Mouse (Mus musculus) myocyte (in vitro differentiated cells): ENCODE measurements at regions not wholly inside any gene's neighbourhood (a gene's known extent, or its start where the extent isn't known, plus 50 kb on each side); places are given as distances from the start of the nearest gene placed in this dataset.

Experiments
- CEBPB ChIP-seq: IDR thresholded peaks from 2 replicates; pipeline ENCODE4 v1.6.1; 2011; ENCODE audit warnings: mild to moderate bottlenecking, moderate library complexity; ENCODE audit not compliant: poor library complexity, insufficient read depth, severe bottlenecking
- E2F4 ChIP-seq: IDR thresholded peaks from one replicate; pipeline ENCODE4 v1.6.1; 2011; ENCODE audit warnings: mild to moderate bottlenecking, control low read depth, moderate library complexity; ENCODE audit not compliant: insufficient read depth
- MAX ChIP-seq: IDR thresholded peaks from one replicate; pipeline ENCODE4 v1.6.1; 2011; ENCODE audit warnings: low read depth, mild to moderate bottlenecking, control low read depth
- MYOD1 ChIP-seq, 3 experiments: IDR thresholded peaks; one replicate each; pipeline ENCODE4 v1.6.1; 2011; ENCODE audit warnings: control low read depth in 2 of 3, low read depth in 2 of 3, mild to moderate bottlenecking in 2 of 3, moderate library complexity in 1 of 3; ENCODE audit not compliant: insufficient read length in 2 of 3, control insufficient read depth in 1 of 3
- MYOG ChIP-seq, 3 experiments: IDR thresholded peaks; one replicate each; pipeline ENCODE4 v1.6.1; 2011; ENCODE audit warnings: control low read depth in 2 of 3, low read depth in 2 of 3, mild to moderate bottlenecking in 2 of 3; ENCODE audit not compliant: insufficient read length in 2 of 3, control insufficient read depth in 1 of 3, insufficient read depth in 1 of 3
- POLR2A ChIP-seq: IDR thresholded peaks from one replicate; pipeline ENCODE4 v1.6.1; 2011; ENCODE audit warnings: low read depth, mild to moderate bottlenecking, control low read depth, moderate library complexity; ENCODE audit not compliant: insufficient read length
- POLR2AphosphoS2 ChIP-seq: IDR thresholded peaks from one replicate; pipeline ENCODE4 v1.6.1; 2011; ENCODE audit warnings: low read depth, control low read depth; ENCODE audit not compliant: insufficient read length
- REST ChIP-seq: IDR thresholded peaks from one replicate; pipeline ENCODE4 v1.6.1; 2011; ENCODE audit warnings: mild to moderate bottlenecking, control low read depth, moderate library complexity; ENCODE audit not compliant: insufficient read depth, insufficient read length
- SRF ChIP-seq: IDR thresholded peaks from one replicate; pipeline ENCODE4 v1.6.1; 2011; ENCODE audit warnings: low read depth; ENCODE audit not compliant: control insufficient read depth, insufficient read length
- TCF12 ChIP-seq: IDR thresholded peaks from one replicate; pipeline ENCODE4 v1.6.1; 2011; ENCODE audit warnings: mild to moderate bottlenecking, control low read depth; ENCODE audit not compliant: poor library complexity, insufficient read depth, severe bottlenecking
- TCF3 ChIP-seq: IDR thresholded peaks from one replicate; pipeline ENCODE4 v1.6.1; 2011; ENCODE audit warnings: low read depth, control low read depth; ENCODE audit not compliant: insufficient read length
- USF1 ChIP-seq: IDR thresholded peaks from one replicate; pipeline ENCODE4 v1.6.1; 2011; ENCODE audit warnings: low read depth, mild to moderate bottlenecking, control low read depth, moderate library complexity

- TF ChIP-seq CEBPB = no peak
- no peak for TF ChIP-seq POLR2A
- TF ChIP-seq E2F4 = no peak
- TF ChIP-seq MAX = no peak
- no peak for TF ChIP-seq MYOD1 (IDR thresholded peaks at IDR 0.05; ENCODE audit: control insufficient read depth in 1 of 3, insufficient read length in 2 of 3, low read depth in 2 of 3)
- no peak for TF ChIP-seq TCF3
- no peak for TF ChIP-seq USF1
- TF ChIP-seq TCF12 = no peak
- no peak for TF ChIP-seq POLR2AphosphoS2
- TF ChIP-seq SRF = no peak
- TF ChIP-seq MYOG (IDR thresholded peaks at IDR 0.05; ENCODE audit: control insufficient read depth in 1 of 3, insufficient read depth in 1 of 3, insufficient read length in 2 of 3, low read depth in 2 of 3) = no peak
- TF ChIP-seq REST = no peak
Measured at GRCm38 (mm10) chr2:75512422-75513170, 146.5 kb upstream of the Hnrnpa3 start.
